Mouse (Mus musculus) CH12.LX (cell line): ENCODE measurements around the gene Slc39a1.

Source experiments
- CTCF ChIP-seq, 2 experiments: IDR thresholded peaks in 1 of 2; conservative IDR thresholded peaks in 1 of 2; 2 replicates each; pipeline ENCODE4 v1.5.1; 2011 to 2012; ENCODE audit warnings: low read depth in 2 of 2, low read length in 2 of 2, improper control_type of control experiment in 1 of 2, inconsistent platforms in 1 of 2, mild to moderate bottlenecking in 1 of 2, moderate library complexity in 1 of 2
- ETS1 ChIP-seq: conservative IDR thresholded peaks from 2 replicates; pipeline ENCODE4 v1.6.1; 2012; ENCODE audit warnings: low read depth, mild to moderate bottlenecking, inconsistent platforms, low read length, improper control_type of control experiment, moderate library complexity
- GABPA ChIP-seq: IDR thresholded peaks from 2 replicates; pipeline ENCODE4 v1.6.1; 2012; ENCODE audit warnings: low read depth, low read length, improper control_type of control experiment, inconsistent platforms; ENCODE audit not compliant: insufficient replicate concordance
- POLR2A ChIP-seq: IDR thresholded peaks from 2 replicates; pipeline ENCODE4 v1.6.1; 2011; ENCODE audit warnings: low read depth, mild to moderate bottlenecking, improper control_type of control experiment, low read length
- RCOR1 ChIP-seq: conservative IDR thresholded peaks from 2 replicates; pipeline ENCODE4 v1.6.1; 2012; ENCODE audit warnings: low read depth, mild to moderate bottlenecking, inconsistent platforms, low read length, improper control_type of control experiment
- TBP ChIP-seq: conservative IDR thresholded peaks from 2 replicates; pipeline ENCODE4 v1.6.1; 2011; ENCODE audit warnings: low read depth, low read length, improper control_type of control experiment

DNA sequence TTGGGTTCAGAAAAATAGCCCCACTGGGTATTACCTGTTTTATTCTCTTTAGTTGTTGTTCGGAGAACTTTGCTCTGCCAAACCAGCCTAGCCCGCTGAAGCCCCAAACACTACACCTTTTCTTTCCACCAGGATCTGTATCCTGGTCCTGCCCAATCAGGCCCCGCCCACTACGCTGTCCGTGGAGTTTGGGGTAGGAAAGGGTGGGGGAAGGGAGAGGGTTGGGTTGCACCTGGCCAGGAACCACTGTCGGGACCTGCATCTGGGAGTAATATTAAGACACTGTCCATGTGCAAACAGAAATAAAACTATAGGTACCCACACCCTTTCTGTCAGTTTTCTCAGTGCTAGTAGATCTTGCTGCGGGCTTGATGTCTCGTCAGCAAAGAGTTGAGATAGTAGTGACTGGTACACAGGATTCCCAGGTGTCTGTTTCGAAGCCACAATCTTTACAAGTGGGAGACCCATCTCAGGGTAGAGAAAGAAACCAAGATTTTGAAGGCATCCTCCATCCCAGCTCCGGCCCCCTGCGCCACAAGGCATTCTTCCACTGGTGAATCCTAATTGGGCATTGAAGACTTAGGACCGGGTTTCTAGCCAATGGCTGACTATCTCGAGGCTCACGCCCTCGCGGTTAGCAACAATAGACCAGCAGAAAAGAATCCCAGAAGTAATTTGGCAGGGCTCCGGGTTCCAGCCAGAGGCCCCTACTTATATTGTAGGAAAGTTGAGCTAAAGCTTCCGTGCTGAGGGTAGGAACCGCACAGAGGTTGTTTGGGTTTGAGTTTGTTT, 4.8 kb upstream of the Slc39a1 start, which contains the start of gene Creb3l4:
- TF ChIP-seq ETS1 (no peak), TBP (no peak), CTCF (conservative IDR thresholded peaks at IDR 0.05 in 1 of 2, IDR thresholded peaks at IDR 0.05 in 1 of 2; ENCODE audit: low read depth in 2 of 2, low read length in 2 of 2) (no peak), POLR2A (no peak), RCOR1 (no peak), GABPA (no peak)
